Mouse (Mus musculus): Measurements from ENCODE around the gene Sik2. TPM values are rescaled to one million over a fixed set of nuclear protein-coding genes. Genes with fewer than 3 reads are reported as not detected.

The Sik2 gene
- polyA plus RNA-seq, 1 experiment, result 10.5 TPM

- TF ChIP-seq SRF (IDR thresholded peaks at IDR 0.05; ENCODE audit: control insufficient read depth, insufficient read length, low read depth) (no peak), USF1 (IDR thresholded peaks at IDR 0.05; ENCODE audit: low read depth) (no peak), CEBPB (IDR thresholded peaks at IDR 0.05; ENCODE audit: insufficient read depth, poor library complexity, severe bottlenecking) (no peak), MYOD1 (IDR thresholded peaks at IDR 0.05; ENCODE audit: control insufficient read depth in 1 of 3, insufficient read length in 2 of 3, low read depth in 2 of 3) (no peak), E2F4 (IDR thresholded peaks at IDR 0.05; ENCODE audit: insufficient read depth) (no peak), TCF12 (IDR thresholded peaks at IDR 0.05; ENCODE audit: insufficient read depth, poor library complexity, severe bottlenecking) (no peak), MYOG (IDR thresholded peaks at IDR 0.05; ENCODE audit: control insufficient read depth in 1 of 3, insufficient read depth in 1 of 3, insufficient read length in 2 of 3, low read depth in 2 of 3) (no peak), POLR2A (IDR thresholded peaks at IDR 0.05; ENCODE audit: insufficient read length, low read depth) (no peak), MAX (IDR thresholded peaks at IDR 0.05; ENCODE audit: low read depth) (no peak), TCF3 (IDR thresholded peaks at IDR 0.05; ENCODE audit: insufficient read length, low read depth) (no peak), REST (IDR thresholded peaks at IDR 0.05; ENCODE audit: insufficient read depth, insufficient read length) (no peak), POLR2AphosphoS2 (IDR thresholded peaks at IDR 0.05; ENCODE audit: insufficient read length, low read depth) (no peak)
- H3K36me3 ChIP-seq (ENCODE audit: control insufficient read depth, insufficient read depth), result peaks cover 11% of the 10 kb centered on the region
- no peaks in the 10 kb centered on the region for H3K27me3 ChIP-seq (ENCODE audit: control insufficient read depth, insufficient read depth, insufficient read length)
- H3ac ChIP-seq (ENCODE audit: control insufficient read depth, insufficient read length), result no peak overlapping the region
- no peak overlapping the region for H3K4me3 ChIP-seq
- H3K4me2 ChIP-seq (ENCODE audit: low read depth), result no peak overlapping the region
- H3K79me2 ChIP-seq (ENCODE audit: control insufficient read depth, insufficient read depth), result no peaks in the 10 kb centered on the region
These were observed 118.3 kb downstream of the Sik2 start for GRCm38 (mm10) chr9:50890494-50891090.

- peaks cover 8% of the 10 kb centered on the region for H3K36me3 ChIP-seq (ENCODE audit: control insufficient read depth, insufficient read depth)
- H3K27me3 ChIP-seq (ENCODE audit: control insufficient read depth, insufficient read depth, insufficient read length), result no peaks in the 10 kb centered on the region
- no peak for TF ChIP-seq REST (IDR thresholded peaks at IDR 0.05; ENCODE audit: insufficient read depth, insufficient read length)
- no peak for TF ChIP-seq MYOD1 (IDR thresholded peaks at IDR 0.05; ENCODE audit: control insufficient read depth in 1 of 3, insufficient read length in 2 of 3, low read depth in 2 of 3)
- TF ChIP-seq TCF12 (IDR thresholded peaks at IDR 0.05; ENCODE audit: insufficient read depth, poor library complexity, severe bottlenecking), result no peak
- TF ChIP-seq POLR2AphosphoS2 (IDR thresholded peaks at IDR 0.05; ENCODE audit: insufficient read length, low read depth), result no peak
- no peak for TF ChIP-seq TCF3 (IDR thresholded peaks at IDR 0.05; ENCODE audit: insufficient read length, low read depth)
- no peak for TF ChIP-seq SRF (IDR thresholded peaks at IDR 0.05; ENCODE audit: control insufficient read depth, insufficient read length, low read depth)
- no peak for TF ChIP-seq POLR2A (IDR thresholded peaks at IDR 0.05; ENCODE audit: insufficient read length, low read depth)
- no peak for TF ChIP-seq USF1 (IDR thresholded peaks at IDR 0.05; ENCODE audit: low read depth)
- TF ChIP-seq MAX (IDR thresholded peaks at IDR 0.05; ENCODE audit: low read depth), result no peak
- no peak for TF ChIP-seq MYOG (IDR thresholded peaks at IDR 0.05; ENCODE audit: control insufficient read depth in 1 of 3, insufficient read depth in 1 of 3, insufficient read length in 2 of 3, low read depth in 2 of 3)
- H3K4me3 ChIP-seq, result no peak overlapping the region
- H3ac ChIP-seq (ENCODE audit: control insufficient read depth, insufficient read length), result no peak overlapping the region
- no peak overlapping the region for H3K4me2 ChIP-seq (ENCODE audit: low read depth)
- no peaks in the 10 kb centered on the region for H3K79me2 ChIP-seq (ENCODE audit: control insufficient read depth, insufficient read depth)
These were observed 118.9 kb downstream of the Sik2 start for GRCm38 (mm10) chr9:50889964-50890363.

- H3K79me2 ChIP-seq (ENCODE audit: control insufficient read depth, insufficient read depth), result no peaks in the 10 kb centered on the region
These were observed 119.7 kb downstream of the Sik2 start for GRCm38 (mm10) chr9:50889211-50889610.

GRCm38 (mm10) chr9:50887351-50887750, 121.5 kb downstream of the Sik2 start:
- no peak for TF ChIP-seq MYOG (IDR thresholded peaks at IDR 0.05; ENCODE audit: control insufficient read depth in 1 of 3, insufficient read depth in 1 of 3, insufficient read length in 2 of 3, low read depth in 2 of 3)
- TF ChIP-seq SRF (IDR thresholded peaks at IDR 0.05; ENCODE audit: control insufficient read depth, insufficient read length, low read depth), result no peak
- no peak for TF ChIP-seq USF1 (IDR thresholded peaks at IDR 0.05; ENCODE audit: low read depth)
- TF ChIP-seq REST (IDR thresholded peaks at IDR 0.05; ENCODE audit: insufficient read depth, insufficient read length), result no peak
- TF ChIP-seq CEBPB (IDR thresholded peaks at IDR 0.05; ENCODE audit: insufficient read depth, poor library complexity, severe bottlenecking), result no peak
- TF ChIP-seq POLR2AphosphoS2 (IDR thresholded peaks at IDR 0.05; ENCODE audit: insufficient read length, low read depth), result no peak
- no peak for TF ChIP-seq TCF3 (IDR thresholded peaks at IDR 0.05; ENCODE audit: insufficient read length, low read depth)
- TF ChIP-seq POLR2A (IDR thresholded peaks at IDR 0.05; ENCODE audit: insufficient read length, low read depth), result no peak
- TF ChIP-seq MAX (IDR thresholded peaks at IDR 0.05; ENCODE audit: low read depth), result no peak
- TF ChIP-seq TCF12 (IDR thresholded peaks at IDR 0.05; ENCODE audit: insufficient read depth, poor library complexity, severe bottlenecking), result no peak
- no peaks in the 10 kb centered on the region for H3K79me2 ChIP-seq (ENCODE audit: control insufficient read depth, insufficient read depth)
- no peak overlapping the region for H3K4me3 ChIP-seq
- no peaks in the 10 kb centered on the region for H3K27me3 ChIP-seq (ENCODE audit: control insufficient read depth, insufficient read depth, insufficient read length)
- H3K36me3 ChIP-seq (ENCODE audit: control insufficient read depth, insufficient read depth), result no peaks in the 10 kb centered on the region
- H3ac ChIP-seq (ENCODE audit: control insufficient read depth, insufficient read length), result no peak overlapping the region
- peak overlapping the region; percentile 2 for H3K4me2 ChIP-seq (ENCODE audit: low read depth)

More at GRCm38 (mm10) chr9:50889211-50889610, 119.7 kb downstream of the Sik2 start:
- TF ChIP-seq SRF (IDR thresholded peaks at IDR 0.05; ENCODE audit: control insufficient read depth, insufficient read length, low read depth), result no peak
- no peak for TF ChIP-seq REST (IDR thresholded peaks at IDR 0.05; ENCODE audit: insufficient read depth, insufficient read length)
- no peak for TF ChIP-seq MYOD1 (IDR thresholded peaks at IDR 0.05; ENCODE audit: control insufficient read depth in 1 of 3, insufficient read length in 2 of 3, low read depth in 2 of 3)
- TF ChIP-seq MYOG (IDR thresholded peaks at IDR 0.05; ENCODE audit: control insufficient read depth in 1 of 3, insufficient read depth in 1 of 3, insufficient read length in 2 of 3, low read depth in 2 of 3), result no peak
- no peak for TF ChIP-seq CEBPB (IDR thresholded peaks at IDR 0.05; ENCODE audit: insufficient read depth, poor library complexity, severe bottlenecking)
- no peak for TF ChIP-seq TCF12 (IDR thresholded peaks at IDR 0.05; ENCODE audit: insufficient read depth, poor library complexity, severe bottlenecking)
- TF ChIP-seq E2F4 (IDR thresholded peaks at IDR 0.05; ENCODE audit: insufficient read depth), result no peak
- no peak for TF ChIP-seq TCF3 (IDR thresholded peaks at IDR 0.05; ENCODE audit: insufficient read length, low read depth)
- TF ChIP-seq MAX (IDR thresholded peaks at IDR 0.05; ENCODE audit: low read depth), result no peak
- no peak for TF ChIP-seq POLR2A (IDR thresholded peaks at IDR 0.05; ENCODE audit: insufficient read length, low read depth)
- no peak for TF ChIP-seq POLR2AphosphoS2 (IDR thresholded peaks at IDR 0.05; ENCODE audit: insufficient read length, low read depth)
- no peak for TF ChIP-seq USF1 (IDR thresholded peaks at IDR 0.05; ENCODE audit: low read depth)
- no peak overlapping the region for H3ac ChIP-seq (ENCODE audit: control insufficient read depth, insufficient read length)
- no peak overlapping the region for H3K4me2 ChIP-seq (ENCODE audit: low read depth)
- H3K4me3 ChIP-seq, result no peak overlapping the region
- peaks cover under 1% of the 10 kb centered on the region for H3K36me3 ChIP-seq (ENCODE audit: control insufficient read depth, insufficient read depth)
- H3K27me3 ChIP-seq (ENCODE audit: control insufficient read depth, insufficient read depth, insufficient read length), result no peaks in the 10 kb centered on the region
